Mouse (Mus musculus) liver, adult (tissue): ENCODE data around the gene Rpl19.

Source experiments
- GATA4 ChIP-seq: IDR thresholded peaks from 2 replicates; pipeline ENCODE4 v1.6.1; 2014; ENCODE audit warnings: mild to moderate bottlenecking, low read length; ENCODE audit not compliant: insufficient replicate concordance

Rpl19 gene

GRCm38 (mm10) chr11:98027297-98027688, 783 bp downstream of the Rpl19 start:
- TF ChIP-seq GATA4 = no peak

GRCm38 (mm10) chr11:98027785-98028184, 1.3 kb downstream of the Rpl19 start:
- no peak for TF ChIP-seq GATA4

- no peak for TF ChIP-seq GATA4
These were observed 4.4 kb downstream of the Rpl19 start for GRCm38 (mm10) chr11:98030701-98031442.

GRCm38 (mm10) chr11:98031443-98031770, 4.9 kb downstream of the Rpl19 start:
- no peak for TF ChIP-seq GATA4

GRCm38 (mm10) chr11:98034061-98034460, 7.6 kb downstream of the Rpl19 start:
- TF ChIP-seq GATA4 = no peak

GRCm38 (mm10) chr11:98034840-98035239, 8.3 kb downstream of the Rpl19 start:
- no peak for TF ChIP-seq GATA4

- TF ChIP-seq GATA4 = no peak
These were observed 9.5 kb downstream of the Rpl19 start for GRCm38 (mm10) chr11:98035977-98036377.

GRCm38 (mm10) chr11:98037871-98038270, 11.4 kb downstream of the Rpl19 start:
- no peak for TF ChIP-seq GATA4

GRCm38 (mm10) chr11:98040975-98041374, 14.5 kb downstream of the Rpl19 start:
- no peak for TF ChIP-seq GATA4

GRCm38 (mm10) chr11:98042741-98043140, 16.2 kb downstream of the Rpl19 start:
- TF ChIP-seq GATA4 = no peak

- TF ChIP-seq GATA4 = no peak
These were observed 17.6 kb downstream of the Rpl19 start for GRCm38 (mm10) chr11:98044074-98044473.

- no peak for TF ChIP-seq GATA4
These were observed 19.1 kb downstream of the Rpl19 start for GRCm38 (mm10) chr11:98045596-98045995.

- peak; percentile 86 for TF ChIP-seq GATA4
These were observed 20.0 kb downstream of the Rpl19 start for GRCm38 (mm10) chr11:98046466-98046865.

- TF ChIP-seq GATA4 = no peak
These were observed 21.2 kb downstream of the Rpl19 start for GRCm38 (mm10) chr11:98047745-98048144.

- no peak for TF ChIP-seq GATA4
These were observed 23.4 kb downstream of the Rpl19 start for GRCm38 (mm10) chr11:98049672-98050519.

- TF ChIP-seq GATA4 = no peak
These were observed 24.0 kb downstream of the Rpl19 start for GRCm38 (mm10) chr11:98050520-98050815.
